Mouse (Mus musculus) embryonic facial prominence, embryonic 13.5 days (tissue): Measurements from ENCODE around the gene Zfp518b. TPM values are rescaled to one million over a fixed set of nuclear protein-coding genes. Genes with fewer than 3 reads are reported as not detected.

Experiments used
- ATAC-seq: fragments of 200-750 bp; cut with Nextera tagmentation; 2 replicates; pipeline ENCODE4 v1.8.0; 2017; ENCODE audit warnings: low read depth; ENCODE audit not compliant: insufficient number of reproducible peaks, insufficient read depth, low FRiP score, low TSS enrichment
- H3K27ac ChIP-seq: fragments of 300-500 bp; sonication (generic); 2 replicates; pipeline ENCODE4 v1.5.1; 2015; ENCODE audit warnings: moderate library complexity, mild to moderate bottlenecking, inconsistent platforms
- H3K27me3 ChIP-seq: fragments of 300-500 bp; sonication (generic); 2 replicates; pipeline ENCODE4 v1.6.1; 2015; ENCODE audit warnings: mild to moderate bottlenecking, inconsistent platforms
- H3K36me3 ChIP-seq: fragments of 300-500 bp; sonication (generic); 2 replicates; pipeline ENCODE4 v1.6.1; 2015; ENCODE audit warnings: mild to moderate bottlenecking, inconsistent platforms
- H3K4me1 ChIP-seq: fragments of 300-500 bp; sonication (generic); 2 replicates; pipeline ENCODE4 v1.6.1; 2015; ENCODE audit warnings: inconsistent platforms
- H3K4me2 ChIP-seq: fragments of 300-500 bp; sonication (generic); 2 replicates; pipeline ENCODE4 v1.6.1; 2015; ENCODE audit warnings: moderate library complexity, mild to moderate bottlenecking, inconsistent platforms
- H3K4me3 ChIP-seq: fragments of 300-500 bp; sonication (generic); 2 replicates; pipeline ENCODE4 v1.5.1; 2015; ENCODE audit warnings: mild to moderate bottlenecking, inconsistent platforms
- H3K9ac ChIP-seq: fragments of 300-500 bp; sonication (generic); 2 replicates; pipeline ENCODE4 v1.6.1; 2015; ENCODE audit warnings: mild to moderate bottlenecking, inconsistent platforms
- H3K9me3 ChIP-seq: fragments of 300-500 bp; sonication (generic); 2 replicates; pipeline ENCODE4 v1.6.1; 2016; ENCODE audit warnings: inconsistent platforms
- WGBS: fragments of 180-500 bp; shearing (Covaris S2); methylation state at CpG from one replicate; pipeline ENCODE4 v1.1.7; 2015; ENCODE audit warnings: mixed read lengths; 5-methylcytosine and 5-hydroxymethylcytosine counted together
- polyA plus RNA-seq: library from polyadenylated mRNA; unstranded; fragments of >200 nt; fragmentation: Nextera tagmentation; extraction: Ambion mirVana; gene quantifications from 2 replicates; pipeline ENCODE4 v1.2.1, GENCODE M21; 2015

The Zfp518b gene
- polyA plus RNA-seq, 1 experiment from 2014 or later = 25.2 TPM

DNA sequence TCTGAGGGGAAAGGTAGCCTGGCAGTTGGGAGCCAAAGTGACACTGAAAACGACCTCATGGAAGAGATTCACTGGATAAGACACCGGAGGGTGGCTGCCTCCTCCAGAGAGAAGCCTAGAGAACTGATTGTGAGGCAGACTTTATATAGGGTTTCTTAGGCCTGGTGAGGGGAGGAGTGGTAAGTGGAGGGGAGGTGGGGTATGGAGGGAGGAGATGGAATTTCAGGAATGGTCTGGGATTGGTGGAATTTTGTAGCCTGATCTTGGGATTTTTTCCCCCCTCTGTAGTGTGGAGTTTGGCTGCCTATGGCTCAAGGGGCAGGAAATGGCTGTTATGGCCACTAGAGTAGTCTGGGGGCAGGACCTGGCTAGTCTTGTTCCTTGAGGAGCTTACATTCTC lies 56.6 kb downstream of the Zfp518b start:
- Histone ChIP-seq H3K9me3 (no peaks in the 10 kb centered on the region; the same call in 1 of the 2 replicates), H3K27ac (no peak overlapping the region), H3K4me3 (no peak overlapping the region), H3K4me2 (no peak overlapping the region), H3K4me1 (peaks cover 6% of the 10 kb centered on the region), H3K36me3 (no peaks in the 10 kb centered on the region), H3K27me3 (no peaks in the 10 kb centered on the region), H3K9ac (no peak overlapping the region)
- WGBS = 30% methylated on average over 2 of the region's 2 CpGs
- ATAC-seq = no peak

DNA sequence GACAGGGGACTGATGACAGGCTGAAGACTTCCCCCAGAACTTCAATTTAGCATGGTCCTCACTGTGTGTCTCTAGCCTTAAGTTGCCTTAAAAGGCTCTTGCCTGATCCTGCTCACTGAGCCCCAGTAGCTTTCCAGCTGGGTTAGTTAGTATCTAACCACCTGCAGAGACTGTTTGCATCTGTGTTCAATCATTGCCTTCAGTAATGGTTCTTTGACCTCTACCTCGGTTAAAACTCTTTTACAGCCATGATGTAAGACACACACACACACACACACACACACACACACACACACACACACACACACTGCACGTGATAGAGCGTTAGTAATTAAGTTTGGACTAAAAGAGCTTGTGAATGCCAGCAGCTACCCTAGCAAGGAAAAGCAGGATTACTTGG lies 57.7 kb downstream of the Zfp518b start:
- no peak overlapping the region for H3K9ac ChIP-seq
- 38% methylated on average over 3 of the region's 3 CpGs for WGBS
- H3K36me3 ChIP-seq = no peaks in the 10 kb centered on the region
- H3K9me3 ChIP-seq = no peaks in the 10 kb centered on the region; the same call in 1 of the 2 replicates
- no peak for ATAC-seq
- 0 out of 2 replicates have a peak, but pooled peaks cover 3% of the 10 kb centered on the region for H3K4me1 ChIP-seq
- no peak overlapping the region for H3K4me2 ChIP-seq
- no peak overlapping the region for H3K4me3 ChIP-seq
- H3K27me3 ChIP-seq = no peaks in the 10 kb centered on the region
- H3K27ac ChIP-seq = no peak overlapping the region

DNA sequence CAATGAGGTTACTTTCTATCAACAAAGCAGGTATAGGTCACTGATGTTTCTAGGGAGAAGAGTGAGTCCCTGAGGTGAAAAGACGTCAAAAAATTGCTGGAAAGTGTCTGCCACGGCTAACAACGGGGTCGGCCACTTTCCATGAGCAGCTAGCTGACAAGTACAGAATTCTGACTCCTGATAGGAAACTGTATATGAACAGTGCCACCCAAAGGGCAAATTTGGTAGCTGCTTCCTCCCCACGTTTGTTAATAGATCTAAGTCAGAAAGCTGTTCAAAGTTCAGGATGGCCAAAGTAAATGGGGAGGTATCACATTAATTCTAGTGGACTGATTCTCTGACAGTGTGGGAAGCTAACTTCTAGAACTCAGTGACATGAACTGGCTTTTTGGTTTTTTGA lies 63.8 kb downstream of the Zfp518b start:
- Histone ChIP-seq H3K4me2 (no peak overlapping the region), H3K9ac (no peak overlapping the region), H3K9me3 (no peaks in the 10 kb centered on the region; the same call in 1 of the 2 replicates), H3K4me1 (peaks cover 17% of the 10 kb centered on the region), H3K27me3 (no peaks in the 10 kb centered on the region), H3K4me3 (no peak overlapping the region), H3K36me3 (no peaks in the 10 kb centered on the region), H3K27ac (no peak overlapping the region)
- no peak for ATAC-seq
- WGBS = 17% methylated on average over 5 of the region's 5 CpGs

DNA sequence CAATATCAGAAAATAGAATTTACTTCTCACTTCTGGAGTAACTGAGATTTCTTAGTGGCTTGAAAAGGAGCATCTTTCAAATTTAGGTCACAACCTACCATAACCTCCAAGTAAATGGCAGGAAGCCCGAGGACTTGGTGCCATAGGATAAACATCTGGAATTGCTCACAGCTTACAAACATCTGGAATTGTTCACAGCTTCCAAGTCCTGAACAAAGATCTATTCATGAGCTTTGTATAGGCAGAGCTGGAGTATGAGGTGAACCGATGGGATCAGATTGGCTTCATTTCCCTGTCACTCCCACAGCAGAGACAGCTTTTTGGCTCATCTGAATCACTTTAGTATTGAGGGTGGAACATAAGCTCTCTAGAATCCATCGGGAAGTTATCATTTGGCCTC lies 65.7 kb downstream of the Zfp518b start:
- 18% methylated on average over 3 of the region's 3 CpGs for WGBS
- 0 out of 2 replicates have a peak overlapping the region, but pooled peaks have one; percentile 28 for H3K27ac ChIP-seq

More for the DNA sequence above, 65.7 kb downstream of the Zfp518b start:
- ATAC-seq = no peak
- no peak overlapping the region for H3K4me2 ChIP-seq
- peaks cover 17% of the 10 kb centered on the region for H3K4me1 ChIP-seq
- H3K36me3 ChIP-seq = no peaks in the 10 kb centered on the region
- H3K4me3 ChIP-seq = no peak overlapping the region
- H3K9ac ChIP-seq = no peak overlapping the region
- no peaks in the 10 kb centered on the region for H3K27me3 ChIP-seq
- H3K9me3 ChIP-seq = no peaks in the 10 kb centered on the region

Other genes with a start within 250 kb of the Zfp518b start
- 0.72 and 1.9 TPM in 2 replicates for gene Slc2a9, start 181.7 kb downstream of the Zfp518b start, polyA plus RNA-seq
- 200 and 223 TPM in 2 replicates for gene Wdr1, start 121.6 kb downstream of the Zfp518b start, polyA plus RNA-seq
- not detected in 2 replicates for gene Clnk, start 192.0 kb upstream of the Zfp518b start, polyA plus RNA-seq